Mouse (Mus musculus) bone marrow, adult 2 months (tissue): ENCODE measurements around the gene Bpnt1.

Source experiments
- CTCF ChIP-seq: fragments of 200-500 bp; IDR thresholded peaks from 2 replicates; pipeline ENCODE4 v1.5.1; 2011; ENCODE audit warnings: low read length, control low read depth; ENCODE audit not compliant: control insufficient read depth, insufficient read depth
- POLR2A ChIP-seq: fragments of 200-500 bp; IDR thresholded peaks from 2 replicates; pipeline ENCODE4 v1.6.1; 2011; ENCODE audit warnings: low read depth, mild to moderate bottlenecking, control low read depth, low read length, borderline replicate concordance; ENCODE audit not compliant: control insufficient read depth

DNA sequence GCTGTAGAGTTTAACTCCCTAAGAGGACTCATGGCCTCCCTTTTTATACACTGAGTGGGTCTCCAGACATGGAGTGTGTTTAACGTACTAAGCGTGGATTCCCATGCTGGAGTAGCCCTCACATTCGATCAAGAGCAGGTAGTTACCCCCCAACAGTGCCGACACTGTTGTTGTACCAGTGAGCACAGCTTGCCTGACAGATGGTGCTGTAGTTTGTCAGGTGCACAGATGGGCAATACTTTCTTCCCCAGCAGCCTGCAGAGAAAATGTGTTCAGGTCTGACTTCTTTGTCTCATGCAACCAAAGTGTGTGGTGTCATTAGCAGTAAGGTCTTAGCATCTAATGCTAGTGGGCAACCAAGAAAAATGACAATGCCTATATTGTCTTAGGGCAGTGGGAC is 10.5 kb downstream of the Bpnt1 start:
- no peak for TF ChIP-seq CTCF
- no peak for TF ChIP-seq POLR2A
